Mouse (Mus musculus) left cerebral cortex, adult 18-20 months (tissue): ENCODE data around the gene Gm49387. TPM values are rescaled to one million over a fixed set of nuclear protein-coding genes. Genes with fewer than 3 reads are reported as not detected.
A peak's percentile ranks its signal among the peaks of the same experiment; 100 is the strongest.

Experiments
- DNase-seq, 2 experiments: peaks; one replicate each; pipeline ENCODE4 v3.0.0; 2021 to 2022; ENCODE audit warnings: low spot score in 2 of 2, mixed read lengths in 1 of 2
- total RNA-seq, 2 experiments: library from RNA; stranded (reverse); gene quantifications; 2 replicates each; pipeline ENCODE4 v1.2.3; 2021

The Gm49387 gene
- total RNA-seq, 2 experiments from 2014 or later = 0.66 TPM; not detected in 1

DNA sequence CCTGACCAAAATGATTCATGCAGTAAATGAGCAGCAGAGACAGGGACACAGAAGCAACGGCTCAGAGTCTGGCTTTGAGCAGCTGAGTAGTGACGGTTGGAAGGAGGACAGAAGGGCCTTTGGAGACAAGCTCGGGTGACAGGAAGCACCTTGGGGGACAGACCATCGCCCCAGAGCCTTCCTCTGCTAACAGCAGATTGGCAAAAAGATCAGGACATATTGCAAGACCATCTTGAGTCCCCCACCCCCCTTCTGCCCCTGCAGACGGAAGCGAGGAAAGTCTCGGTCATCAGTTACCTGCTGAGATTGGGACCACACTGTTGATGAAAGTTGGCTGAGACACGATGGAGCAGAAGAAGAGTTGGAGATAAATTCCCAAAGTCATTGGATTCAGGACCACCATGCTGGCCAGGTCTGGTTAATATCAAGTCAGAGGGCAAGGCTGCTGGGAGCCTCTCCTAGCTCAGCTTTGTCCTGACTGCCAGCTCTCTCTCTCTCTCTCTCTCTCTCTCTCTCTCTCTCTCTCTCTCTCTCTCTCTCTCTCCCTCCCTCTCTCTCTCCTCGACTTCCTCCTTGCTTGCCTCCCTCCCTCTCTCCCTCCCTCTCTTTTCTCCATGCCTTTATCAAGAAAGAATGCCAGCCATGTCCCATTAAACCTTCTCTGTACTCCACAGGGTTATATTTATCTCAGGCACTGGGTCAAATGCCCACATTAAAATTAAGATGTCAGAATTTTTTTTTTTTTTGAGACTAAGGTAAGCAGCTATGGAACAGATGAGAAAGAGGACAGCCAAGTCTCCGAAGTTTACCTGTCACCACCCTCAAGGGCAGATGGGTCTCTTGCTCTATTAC, 63.6 kb downstream of the Gm49387 start:
- DNase-seq = no peak

DNA sequence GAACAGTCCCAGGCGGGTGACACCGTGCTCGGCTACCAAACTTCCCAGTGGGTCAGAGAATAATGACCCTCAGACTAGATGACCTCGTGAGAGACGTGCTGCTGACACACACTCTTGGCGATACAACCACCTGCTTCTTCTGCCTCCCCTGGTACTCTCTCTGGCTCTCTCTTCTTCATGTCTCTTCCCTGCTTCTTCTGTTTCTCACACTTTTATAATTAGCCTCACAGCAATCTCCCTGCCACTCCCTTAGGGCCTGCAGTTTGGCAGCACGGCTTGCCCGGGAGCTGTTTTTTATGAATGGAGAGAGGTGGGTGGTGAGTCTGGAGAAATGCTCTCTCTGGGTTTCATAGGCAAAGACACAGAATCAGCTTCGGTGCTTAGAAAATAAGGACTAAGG, 64.8 kb downstream of the Gm49387 start:
- peak; percentile 42 to 62 for DNase-seq

DNA sequence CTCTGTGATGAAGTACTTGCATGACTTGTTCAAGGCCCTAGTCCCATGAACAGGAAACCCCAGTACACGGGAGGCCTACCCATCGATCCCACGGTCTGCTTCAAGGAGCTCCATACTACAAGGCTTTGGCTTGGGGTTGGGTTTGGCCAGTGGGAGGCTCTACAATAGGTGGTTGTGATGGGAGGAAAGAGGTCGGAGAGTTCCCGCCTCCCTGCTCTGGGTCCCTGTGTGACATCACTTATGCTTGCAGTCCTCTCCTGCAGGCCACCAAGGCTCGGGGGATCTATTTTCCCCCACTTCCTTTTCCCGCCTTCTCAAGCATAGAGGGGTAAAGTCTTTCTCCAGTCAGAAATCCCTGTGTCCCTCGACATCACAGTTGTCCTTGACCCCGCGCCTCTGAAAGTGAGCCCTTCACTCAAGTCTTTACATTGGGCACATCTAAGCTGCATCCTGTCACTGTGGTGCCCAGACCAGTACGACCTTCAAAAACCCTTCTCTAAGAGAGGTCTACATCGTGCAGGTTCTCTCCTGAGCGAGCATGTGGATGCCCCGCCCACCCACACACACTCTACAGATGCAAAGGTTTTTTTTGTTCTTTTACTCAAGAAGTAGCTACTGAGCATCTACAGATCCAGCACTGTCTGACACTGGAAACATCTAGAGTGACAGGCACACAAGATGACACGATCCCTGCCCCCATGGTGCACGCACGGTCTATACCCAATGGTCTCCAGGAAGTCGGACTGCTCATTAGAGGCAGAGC, 65.6 kb downstream of the Gm49387 start:
- no peak for DNase-seq

DNA sequence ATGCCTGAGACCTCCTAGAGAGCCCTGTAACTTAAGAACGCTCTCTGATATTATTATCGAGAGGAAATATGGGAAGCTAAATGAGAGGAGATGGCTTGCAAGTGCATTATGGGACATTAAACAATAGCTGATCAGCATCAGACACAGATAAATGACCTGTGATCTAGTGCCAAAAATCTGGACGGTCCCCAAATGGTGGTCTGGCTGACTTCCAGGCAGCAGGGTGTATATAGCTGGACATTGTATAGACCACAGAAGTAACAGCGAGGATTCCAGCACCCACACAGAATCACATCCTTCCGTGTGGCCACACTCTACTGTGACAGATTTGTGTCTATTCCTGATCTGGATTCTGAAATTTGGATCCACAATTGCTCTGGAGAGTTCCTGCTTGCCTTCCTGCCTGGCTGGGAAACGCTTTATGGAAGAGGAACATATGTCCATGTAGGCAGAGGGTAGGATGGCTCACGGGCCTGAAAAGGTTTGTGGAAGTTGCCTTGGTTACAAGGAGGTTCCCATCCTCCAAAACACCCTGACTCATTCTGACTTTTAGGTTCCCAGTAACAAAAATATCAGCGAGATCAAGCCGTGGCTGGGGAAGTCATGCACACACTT, 68.0 kb downstream of the Gm49387 start:
- peak; percentile 58 to 67 for DNase-seq

DNA sequence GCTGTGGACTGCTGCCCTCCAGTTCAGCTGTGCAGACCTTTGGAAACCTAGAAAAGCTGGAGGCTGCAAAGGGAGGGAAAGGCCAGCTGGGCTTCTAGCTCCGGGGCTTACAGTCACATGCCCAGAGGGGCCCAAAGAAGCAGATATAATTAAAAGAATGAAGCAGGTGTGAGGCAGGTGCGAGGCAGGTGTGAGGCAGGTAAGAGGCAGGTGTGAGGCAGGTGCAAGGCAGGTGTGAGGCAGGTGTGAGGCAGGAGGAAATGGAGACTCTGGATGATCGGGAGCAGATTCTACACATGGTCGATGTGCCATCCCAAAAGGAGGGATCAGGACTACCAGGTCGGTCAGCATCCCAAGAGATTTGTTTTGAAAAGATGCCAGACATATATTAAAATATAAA, 69.3 kb downstream of the Gm49387 start:
- no peak for DNase-seq

DNA sequence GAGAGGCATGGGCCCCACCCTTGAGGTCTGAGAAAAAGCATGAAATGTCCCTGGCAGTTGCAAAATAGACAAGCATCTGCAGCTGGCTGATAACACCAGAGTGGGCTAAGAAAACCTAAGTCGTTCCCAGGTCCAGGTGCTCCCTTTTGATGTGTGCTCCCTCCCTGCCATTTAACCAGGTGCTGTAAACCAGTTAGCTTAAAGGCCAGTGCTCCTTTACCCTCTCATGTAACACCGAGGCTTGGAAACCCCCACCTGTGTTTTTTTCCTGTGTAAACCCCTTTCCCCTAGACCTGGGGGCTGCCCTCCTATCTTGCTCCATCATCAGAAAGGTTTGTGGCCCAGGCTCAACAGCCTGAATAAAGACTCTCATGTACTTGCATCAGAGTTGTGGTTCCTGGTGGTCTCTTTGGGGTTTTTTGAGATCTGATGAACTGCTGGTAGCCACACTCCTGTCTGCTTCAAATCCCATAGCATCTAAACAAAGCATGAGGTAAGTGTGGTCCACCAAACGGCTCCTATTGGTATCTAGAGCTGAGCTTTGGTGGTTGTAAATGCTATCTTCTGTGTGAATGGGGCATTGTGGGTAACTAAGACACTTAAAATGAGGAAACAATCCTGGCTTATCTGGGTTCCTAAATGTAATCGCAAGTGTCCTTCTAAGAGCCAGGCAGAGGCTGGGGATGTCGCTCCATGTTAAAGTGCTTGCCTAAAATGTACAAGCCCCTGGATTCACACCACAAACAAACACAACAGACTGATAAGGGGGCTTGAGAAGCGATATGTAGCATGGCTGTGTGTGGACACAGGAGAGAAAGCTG, 70.3 kb downstream of the Gm49387 start:
- DNase-seq = no peak

DNA sequence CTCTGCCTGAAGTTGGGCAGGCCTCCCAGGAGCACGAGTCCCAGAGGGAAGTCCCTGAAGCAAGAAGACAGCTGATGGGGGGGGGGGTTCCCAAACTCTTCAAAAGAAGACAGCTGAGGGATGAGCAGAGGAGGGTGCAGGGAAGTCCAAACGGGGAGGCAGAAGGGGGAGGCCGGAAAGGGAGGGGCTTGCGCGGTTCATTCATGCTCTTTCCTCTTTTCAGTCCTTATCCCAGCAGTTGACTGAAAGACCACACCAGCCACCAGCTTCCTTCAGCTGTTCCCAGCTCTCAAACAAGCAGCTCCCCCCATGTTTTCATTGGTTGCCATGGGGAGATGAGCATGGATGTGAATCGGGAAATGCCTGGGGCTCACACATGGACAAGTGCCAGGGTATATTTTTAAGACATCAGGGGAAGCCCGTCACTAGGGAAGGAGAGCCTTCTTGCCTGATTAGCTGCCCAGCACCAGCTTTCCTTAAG, 71.5 kb downstream of the Gm49387 start:
- no peak for DNase-seq

DNA sequence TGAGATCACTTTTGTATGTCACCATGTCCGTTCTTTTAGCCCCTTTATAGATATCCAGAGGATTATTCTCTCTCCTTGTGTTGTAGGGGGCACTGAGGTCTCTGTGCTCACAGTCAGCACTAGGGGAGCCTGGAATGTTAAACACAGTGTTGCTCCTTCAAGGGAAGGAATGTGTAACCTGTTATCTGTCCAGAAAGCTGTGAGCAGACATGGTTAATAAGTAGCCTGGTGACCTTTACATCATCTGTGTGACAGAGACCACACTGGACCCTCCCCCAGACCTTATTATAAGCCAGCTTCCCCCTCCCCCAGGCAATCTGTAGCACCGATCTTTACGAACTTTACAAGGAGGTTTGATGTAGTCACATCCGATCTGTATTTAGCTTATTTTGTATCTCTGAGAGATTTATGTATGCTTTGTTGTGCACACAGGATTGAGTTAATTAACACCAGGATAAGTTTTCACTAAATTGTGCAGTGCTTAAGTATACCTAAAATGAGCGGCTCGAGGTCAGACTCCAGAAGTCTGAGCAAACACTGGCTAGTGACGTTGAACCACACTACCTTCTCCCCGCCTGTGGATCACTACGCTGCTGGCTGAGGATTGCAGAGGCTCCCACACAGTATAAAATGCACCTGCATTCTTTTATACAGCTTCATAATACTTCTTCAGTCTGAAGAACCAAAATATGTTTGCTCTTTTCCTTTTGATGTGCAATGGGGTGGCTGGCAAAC, 75.0 kb downstream of the Gm49387 start:
- no peak for DNase-seq

DNA sequence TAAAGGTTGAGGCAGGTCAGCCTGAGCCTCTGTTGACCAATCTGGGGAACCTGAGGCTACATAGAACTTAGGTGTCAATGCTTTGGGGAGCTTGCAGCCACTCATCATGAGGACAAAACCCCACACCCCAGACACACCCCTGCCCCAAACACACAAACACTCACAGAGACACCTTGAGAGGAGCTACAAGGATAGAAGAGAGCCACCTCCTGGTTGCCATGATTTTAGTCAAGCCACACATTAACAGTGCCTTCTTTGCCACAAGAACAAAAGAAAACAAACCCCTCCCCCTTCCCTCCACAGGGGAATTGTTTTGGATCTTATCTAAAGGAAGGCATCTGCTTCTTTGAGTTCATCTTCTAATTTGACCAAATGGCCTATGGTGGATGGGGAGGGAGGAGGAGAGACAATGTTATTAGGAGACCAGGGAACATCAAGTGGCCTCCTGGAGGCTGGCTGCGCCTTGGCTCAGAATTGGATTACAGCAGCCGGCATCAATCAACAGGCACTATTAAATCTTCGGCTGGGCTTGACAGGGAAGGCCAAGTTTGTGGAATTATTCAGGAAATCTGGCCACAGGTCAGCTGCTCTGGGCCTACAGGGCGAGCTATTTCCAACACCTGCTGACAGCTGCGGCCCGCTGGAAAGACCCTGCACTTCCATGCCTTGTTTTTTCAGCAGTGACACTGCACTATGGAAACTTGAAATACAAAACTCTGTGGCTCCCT, 76.1 kb downstream of the Gm49387 start:
- DNase-seq = no peak

DNA sequence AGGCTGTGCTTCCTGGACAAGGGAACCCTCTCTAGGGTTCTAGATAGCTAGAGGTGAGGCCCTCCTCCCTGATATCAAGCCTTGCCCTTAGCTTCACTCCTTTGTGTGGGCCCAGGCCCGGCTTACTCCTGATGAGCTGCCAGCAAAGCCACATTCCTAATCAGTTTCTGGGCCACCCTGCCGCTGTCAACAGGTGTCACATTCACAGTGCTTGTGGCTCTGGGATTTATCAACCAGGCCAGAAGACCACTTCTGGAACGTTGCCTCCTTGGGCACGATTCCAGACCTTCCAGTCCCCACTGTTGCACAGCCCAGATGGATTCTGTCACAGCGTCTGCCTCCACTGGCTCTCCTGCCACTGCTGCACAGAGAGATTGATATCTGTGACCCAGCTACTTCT, 79.8 kb downstream of the Gm49387 start:
- DNase-seq = no peak

DNA sequence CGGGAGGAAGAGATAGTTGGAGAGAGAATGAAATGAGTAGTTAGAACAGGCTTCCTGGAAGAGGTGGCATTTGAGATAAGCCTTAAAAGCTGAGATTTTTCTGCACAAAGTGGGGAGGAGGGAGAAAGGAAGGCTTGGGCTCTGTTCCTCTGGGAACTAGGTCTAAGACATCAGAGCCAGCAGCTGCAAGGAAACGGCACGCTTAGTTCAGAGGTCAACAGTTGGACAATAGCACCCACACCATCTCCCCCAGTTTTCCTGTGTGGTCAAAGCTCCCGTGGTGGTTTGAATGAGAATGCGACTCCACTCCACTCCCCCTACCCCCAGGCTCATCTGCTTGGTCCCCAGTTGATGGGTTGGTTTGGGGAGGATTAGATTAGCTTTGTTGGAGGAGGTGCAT, 81.5 kb downstream of the Gm49387 start:
- DNase-seq = no peak

DNA sequence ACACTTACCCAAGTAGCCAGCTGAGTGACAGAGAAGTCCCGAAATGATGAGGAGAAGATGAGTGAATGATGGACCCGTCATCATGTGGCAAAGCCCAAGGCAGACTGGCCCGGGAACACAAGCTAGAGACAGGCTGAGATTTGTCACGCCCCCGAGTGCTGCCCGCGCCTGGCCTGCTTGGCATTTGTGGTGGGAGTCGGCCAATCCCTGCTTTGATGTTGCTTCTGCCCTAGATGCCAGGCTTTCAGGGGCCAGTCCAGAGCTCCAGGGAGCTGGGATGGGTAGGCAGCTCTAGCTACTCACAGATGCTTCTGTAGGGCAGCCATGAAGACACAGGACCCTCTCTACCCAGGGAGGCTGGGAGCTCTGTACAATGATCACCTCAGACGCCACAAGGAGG, 82.9 kb downstream of the Gm49387 start:
- no peak for DNase-seq

DNA sequence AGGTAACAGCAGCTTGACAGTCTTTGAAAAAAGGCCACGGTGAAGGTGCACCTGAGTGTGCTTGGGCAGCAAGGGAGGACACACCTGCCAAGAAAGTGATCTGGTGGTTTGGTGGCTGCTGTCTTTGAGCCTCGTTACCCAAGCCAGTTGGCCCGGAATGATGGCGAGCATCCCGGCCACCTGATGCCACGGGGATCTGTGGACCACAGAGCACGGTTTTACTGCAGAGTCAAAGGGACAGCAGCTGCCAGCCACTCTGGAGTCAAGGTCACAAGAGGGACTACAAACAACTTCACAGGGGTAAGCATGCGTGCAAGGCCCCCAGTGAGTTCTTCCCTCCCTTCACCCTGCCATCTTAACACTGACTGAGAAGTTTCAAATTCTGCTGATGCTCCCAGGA, 83.4 kb downstream of the Gm49387 start:
- no peak for DNase-seq

DNA sequence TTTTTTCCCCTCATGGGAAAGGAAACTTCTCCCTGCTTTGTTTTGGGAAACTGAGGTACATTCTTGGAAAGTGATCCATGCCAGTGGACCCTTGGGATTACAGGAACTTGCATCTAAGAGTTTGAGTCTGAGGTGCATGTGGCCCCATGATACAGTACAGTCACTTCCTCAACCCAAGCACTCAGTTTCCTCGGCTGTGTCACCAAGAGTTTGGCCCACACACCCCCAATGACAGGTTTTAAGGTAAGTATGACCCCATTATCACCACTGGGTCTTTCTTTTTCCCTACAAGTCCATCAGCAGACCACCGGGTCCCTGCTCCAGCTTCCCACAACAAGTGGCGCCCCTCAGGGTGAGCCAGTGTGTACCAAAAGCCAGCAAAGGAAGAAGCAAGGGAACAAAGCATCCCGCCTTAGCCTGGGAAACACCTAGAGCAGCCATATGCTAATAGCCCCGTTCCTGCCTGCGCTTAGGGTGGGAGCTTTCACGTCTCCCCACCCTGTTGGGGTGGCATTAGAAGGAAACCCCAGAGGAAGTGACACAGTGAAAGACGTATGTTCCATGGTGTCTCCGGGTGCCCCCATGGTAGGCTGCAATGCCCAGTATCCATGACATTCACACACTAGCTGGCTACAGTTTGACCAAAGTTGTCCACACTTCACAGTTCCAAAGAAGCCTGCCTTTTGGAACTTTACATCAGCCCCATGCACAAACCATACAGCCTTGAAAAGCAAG, 84.0 kb downstream of the Gm49387 start:
- no peak for DNase-seq

DNA sequence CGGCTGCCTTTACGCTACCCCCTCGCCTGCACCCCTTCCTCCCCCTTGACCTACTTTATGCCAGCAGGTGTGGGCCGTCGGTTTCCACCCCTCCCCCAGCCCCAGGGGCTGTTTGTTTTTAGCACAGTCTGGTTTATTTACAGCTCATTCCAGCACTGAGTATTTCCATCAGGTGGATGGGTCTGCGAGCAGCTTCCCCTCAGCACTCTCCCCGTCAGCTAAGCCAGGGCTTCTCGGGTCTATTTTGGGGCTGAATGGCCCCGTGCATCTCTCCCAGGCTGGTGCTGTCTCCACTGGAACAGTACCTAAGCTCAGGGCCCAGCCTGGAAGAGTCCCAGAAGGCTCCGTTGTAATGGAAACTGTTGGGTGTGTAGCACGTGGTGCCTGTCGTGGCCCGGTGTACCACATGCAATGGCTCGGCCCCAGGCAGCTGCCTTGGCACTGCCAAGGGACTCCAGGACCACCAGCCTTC, 84.7 kb downstream of the Gm49387 start:
- no peak for DNase-seq

DNA sequence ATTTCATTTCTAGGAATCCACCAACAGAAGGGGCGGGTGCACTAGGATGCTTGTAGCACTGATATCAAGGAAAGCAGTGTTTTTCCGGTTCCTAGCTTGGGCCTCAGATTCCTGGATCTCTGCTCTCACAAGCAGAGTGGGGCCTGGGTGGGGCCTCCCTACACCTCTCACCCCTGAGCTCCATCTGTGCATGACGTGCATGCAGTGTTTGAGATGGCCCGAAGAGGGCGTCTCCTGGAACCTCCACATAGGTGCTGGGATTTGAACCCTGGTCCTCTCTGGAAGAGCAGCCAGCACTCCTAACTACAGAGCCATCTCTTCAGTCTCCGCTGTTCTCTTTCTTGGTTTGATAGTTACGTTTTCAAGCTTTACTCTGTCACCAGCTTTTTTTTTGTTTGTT, 85.7 kb downstream of the Gm49387 start:
- no peak for DNase-seq

DNA sequence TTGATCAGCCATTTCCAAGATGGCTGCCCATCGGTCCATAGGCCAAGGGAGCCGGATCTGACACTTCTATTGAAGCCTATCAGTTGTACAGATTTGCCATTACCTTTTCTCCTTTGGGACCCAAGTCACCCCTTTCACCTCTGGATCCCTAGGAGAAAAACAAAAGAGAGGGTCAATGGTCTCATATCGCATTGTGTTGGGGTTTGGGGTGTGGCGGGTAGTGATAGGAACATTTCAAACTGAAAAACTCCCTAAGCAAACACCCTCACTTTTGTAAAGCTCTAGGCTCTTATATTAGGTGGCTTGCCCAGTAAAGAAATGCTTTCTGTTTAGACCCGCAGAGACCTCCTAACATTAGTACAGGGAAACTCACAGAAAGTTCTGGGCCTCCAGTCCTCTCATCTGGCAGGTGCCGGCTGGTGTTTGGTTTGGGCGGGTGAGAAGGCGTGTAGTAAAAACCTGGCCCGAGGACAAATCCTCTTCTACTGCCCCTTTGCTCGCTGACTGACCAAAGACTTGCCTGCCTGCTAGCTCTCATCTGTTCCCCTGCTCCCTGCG, 96.7 kb downstream of the Gm49387 start:
- no peak for DNase-seq

DNA sequence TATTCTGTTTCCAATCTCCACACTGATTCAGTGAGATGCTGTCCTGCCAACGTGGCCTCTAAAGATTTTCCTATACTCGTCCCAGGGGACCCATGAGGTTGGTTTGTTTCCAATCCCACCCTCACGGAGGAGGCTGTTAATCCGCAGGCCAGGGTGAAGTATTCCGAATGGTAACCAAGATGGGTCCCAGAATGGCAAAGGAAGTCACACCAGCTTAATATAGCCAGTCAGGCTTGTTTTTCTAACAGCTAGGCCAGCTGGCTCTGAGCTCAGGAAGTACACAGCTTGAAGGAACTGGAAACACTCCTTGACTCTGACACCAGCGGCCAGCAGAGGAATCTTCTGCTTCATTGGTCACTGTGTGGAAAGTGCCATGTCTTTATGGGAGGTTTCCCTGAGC, 103.4 kb downstream of the Gm49387 start:
- DNase-seq = no peak

DNA sequence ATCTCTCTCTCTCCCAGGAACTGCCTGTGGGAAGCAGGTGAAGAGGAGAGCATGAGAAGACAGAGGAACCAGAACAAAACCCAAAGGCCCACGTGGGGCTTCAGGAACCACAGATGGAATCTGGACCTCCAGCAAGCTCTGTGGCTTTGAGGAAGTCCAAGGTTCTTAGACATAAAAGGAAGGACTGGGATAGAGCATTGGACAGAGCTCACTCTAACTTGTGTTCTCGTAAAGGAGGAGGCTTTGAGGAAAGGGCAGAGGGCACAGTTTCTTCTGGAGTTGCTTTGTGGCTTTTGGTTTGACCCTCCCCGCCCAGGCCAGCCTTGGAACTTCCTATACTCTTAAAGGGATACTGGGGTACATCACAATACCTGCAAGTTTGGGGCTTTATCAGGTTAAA, 108.0 kb downstream of the Gm49387 start:
- no peak for DNase-seq
